Mouse (Mus musculus): ENCODE data around the gene Mcrip2.

The Mcrip2 gene

GRCm38 (mm10) chr17:25863681-25864080 is 4.9 kb downstream of the Mcrip2 start:
- no peak for DNase-seq

DNA sequence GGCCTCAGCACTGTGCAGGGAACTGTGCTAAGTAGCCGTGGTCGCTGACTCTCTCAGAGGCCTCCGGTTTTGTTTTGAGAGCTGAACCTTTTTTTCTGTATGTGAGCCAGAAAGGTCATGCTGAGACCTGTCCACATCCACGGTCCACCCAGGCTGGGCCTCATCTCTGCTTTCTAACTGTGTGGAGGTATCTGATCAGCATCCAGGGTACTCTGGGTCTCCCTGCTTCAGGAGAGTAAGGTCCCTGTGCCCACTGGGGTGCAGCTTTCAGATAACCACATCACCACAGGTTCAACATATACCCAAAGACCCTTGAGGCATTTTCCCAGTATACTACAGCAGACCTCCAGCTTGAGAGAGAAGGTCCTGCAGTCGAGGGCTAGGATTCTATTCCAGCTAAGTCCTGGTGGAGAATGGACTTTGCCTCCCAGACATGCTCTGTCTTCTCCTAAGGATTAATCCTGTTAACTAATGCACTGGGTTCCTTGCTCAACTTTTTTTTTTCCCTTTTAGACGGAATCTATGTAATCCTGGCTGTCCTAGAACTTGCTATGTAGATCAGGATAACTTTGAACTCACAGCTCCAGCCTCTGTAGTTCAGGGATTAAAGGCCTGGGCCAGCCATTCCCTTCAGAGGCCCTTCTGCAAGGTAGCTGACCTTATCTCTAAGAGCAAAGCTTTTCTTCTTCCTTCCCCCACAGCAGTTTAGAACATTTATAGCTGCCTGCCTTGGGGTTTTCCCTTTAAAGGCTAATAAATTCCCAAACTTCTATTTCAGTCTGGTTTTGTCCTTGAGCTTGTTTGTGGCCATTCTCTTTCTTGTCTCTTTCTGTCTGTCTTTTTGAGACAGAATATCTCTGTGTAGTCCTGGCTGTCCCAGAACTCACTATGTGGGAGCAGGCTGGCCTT is 6.6 kb downstream of the Mcrip2 start:
- no peak for DNase-seq

DNA sequence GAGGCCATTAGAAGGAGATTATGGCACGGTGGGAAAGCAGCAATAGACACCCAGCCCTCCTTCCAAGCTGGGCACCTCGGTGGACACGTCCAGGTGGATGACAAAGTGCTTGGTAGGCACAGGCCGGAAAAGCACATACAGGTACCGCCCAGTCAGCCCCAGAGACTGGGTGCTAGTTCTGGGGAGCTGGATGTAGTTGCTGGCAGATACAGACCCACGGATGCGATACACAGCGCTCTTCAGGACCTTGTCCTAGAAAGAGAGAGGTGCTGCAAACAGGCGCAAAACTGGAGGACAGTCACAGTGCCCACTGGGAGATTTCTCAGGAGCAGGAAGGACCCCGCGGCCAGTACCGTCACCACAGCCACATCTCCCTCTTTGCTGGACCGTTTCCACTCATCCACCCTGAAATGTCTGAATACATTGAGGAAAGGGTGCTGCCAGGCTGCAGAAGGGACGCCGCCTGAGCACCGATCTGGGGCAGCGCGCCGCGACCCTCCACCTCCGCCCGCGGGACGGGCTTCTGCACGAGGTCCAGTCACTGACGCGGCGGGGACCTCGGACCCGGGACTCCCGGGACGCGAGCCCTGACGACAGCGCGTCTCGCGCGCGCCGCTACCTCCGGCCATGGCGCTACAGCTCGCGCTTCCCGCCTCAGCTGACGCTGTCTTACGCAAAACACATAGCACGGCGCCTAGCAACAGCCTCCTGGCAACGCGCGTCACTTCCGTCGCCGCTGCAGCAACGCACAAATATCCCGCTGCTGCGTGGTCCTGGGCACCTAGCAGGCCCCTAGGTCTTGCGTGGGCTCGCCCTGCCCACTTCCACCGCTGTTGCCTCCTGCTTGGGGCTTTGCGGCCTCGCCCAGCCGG is 7.5 kb downstream of the Mcrip2 start, which contains the start of gene Wdr90:
Gene Wdr90, minus strand, starts transcription at position 670 of the 872 bp plus-strand sequence.
- peak; percentile 84 to 89 for DNase-seq

- no peak for DNase-seq
Observed at GRCm38 (mm10) chr17:25860229-25860628, 8.3 kb downstream of the Mcrip2 start.

DNA sequence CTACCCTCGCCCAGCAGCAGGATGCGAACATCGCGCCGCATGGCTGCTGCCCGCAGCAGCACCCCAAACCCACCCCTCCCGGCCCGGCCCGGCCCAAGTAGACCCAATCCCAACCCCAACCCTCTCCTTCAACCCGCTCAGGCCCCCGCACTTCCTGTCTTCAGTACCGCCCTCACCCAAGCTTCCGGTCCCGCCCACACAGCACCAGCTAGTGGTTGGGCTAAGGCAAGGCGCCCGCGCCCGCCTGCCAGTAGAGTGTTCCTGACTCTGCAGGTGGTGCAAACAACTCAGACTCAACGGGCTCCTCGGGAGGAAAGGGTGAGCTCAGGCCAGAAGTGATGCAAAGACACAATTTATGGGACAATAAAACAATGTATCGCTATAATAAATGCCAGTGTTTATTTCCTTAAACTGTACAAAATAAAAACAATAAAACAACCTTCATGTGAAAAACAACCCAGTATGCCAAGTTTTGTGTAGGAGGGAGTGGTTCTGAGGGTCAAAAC is 24.1 kb downstream of the Mcrip2 start, which contains the start of gene Rhot2:
Gene Rhot2, minus strand, starts transcription at position 456 of the 506 bp plus-strand sequence.
- DNase-seq = peak; percentile 95 to 97

- DNase-seq = no peak
Observed at GRCm38 (mm10) chr17:25843636-25844395, 24.7 kb downstream of the Mcrip2 start.

DNA sequence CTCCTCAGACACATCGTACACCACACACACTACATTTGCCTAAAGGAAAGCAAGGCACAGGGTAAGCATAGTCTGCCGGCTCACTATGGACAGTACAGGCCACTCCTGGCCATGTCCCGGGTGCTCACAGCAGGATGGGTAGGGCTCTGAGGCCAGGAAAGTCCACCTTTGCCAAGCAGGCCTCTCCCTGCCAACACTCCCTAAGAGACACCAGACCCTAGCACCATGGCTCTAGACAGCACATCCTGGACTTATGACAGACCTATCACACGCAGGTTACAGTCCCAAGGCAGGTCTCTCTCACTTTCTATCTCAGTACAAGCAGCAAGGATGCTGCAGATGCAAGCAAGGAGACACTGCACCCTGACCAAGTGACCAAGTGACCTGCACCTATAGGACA is 25.4 kb downstream of the Mcrip2 start:
- DNase-seq = no peak

- DNase-seq = no peak
Observed at GRCm38 (mm10) chr17:25842509-25842908, 26.1 kb downstream of the Mcrip2 start.

- DNase-seq = no peak
Observed at GRCm38 (mm10) chr17:25841117-25841880, 27.3 kb downstream of the Mcrip2 start, which contains the start of gene Gm20683. Gm20683 (minus strand) TSS chr17:25841763.

DNA sequence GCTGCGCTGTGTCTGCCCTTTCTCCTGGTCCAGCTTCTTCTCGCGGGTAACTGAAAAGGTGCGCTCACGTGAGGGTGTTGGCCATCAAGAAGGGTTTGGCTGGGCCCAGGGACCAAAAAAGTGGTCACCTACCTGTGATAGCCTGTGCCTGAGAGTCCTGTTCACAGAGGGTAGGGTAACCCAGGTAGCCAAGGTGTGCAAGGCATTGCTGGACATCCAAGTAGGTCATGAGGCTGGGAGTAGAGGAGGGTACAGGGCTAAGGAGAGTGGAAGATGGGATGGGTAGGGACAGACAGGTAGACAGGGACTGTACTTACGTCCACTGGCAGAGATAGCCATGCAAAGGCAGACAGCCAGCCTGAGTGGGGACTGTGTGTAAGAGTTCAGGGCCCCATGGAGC is 28.0 kb downstream of the Mcrip2 start:
- no peak for DNase-seq

DNA sequence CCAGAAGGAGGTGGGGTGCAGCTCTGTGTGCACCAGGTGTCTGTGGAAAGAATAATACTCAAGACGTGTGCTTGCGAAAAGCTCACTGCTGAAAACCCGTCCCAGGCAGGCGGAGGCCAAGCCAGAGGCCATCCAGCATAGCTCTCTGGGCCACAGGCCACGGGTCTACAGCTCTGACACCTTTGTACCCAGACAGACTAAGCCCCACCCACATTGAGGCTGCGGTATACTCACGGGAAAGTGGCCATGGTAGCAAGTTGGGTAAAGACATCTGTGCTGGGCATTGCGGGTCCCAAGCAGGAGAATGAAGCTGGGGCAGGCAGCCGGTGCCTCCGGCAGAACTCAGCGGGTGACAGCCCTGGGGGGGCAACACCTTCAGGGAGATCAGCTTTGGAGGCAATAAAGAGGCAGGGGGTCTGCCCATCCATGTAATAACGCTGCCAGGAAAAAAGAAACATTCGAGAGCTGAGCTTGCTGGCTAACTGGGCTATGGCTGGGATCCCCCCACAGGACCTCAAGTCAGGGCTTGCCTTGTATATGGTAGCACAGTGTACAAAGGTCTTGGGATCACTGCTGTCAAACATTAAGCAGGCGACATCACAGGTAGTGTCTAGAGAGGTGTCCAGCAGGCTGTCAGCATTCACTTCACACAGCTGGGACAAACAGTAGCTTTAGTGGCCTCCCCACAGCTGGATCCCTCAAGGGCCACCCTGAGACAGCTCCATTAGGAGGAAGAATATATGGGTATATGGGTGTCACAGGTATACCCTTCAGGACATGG is 28.9 kb downstream of the Mcrip2 start:
- DNase-seq = no peak

DNA sequence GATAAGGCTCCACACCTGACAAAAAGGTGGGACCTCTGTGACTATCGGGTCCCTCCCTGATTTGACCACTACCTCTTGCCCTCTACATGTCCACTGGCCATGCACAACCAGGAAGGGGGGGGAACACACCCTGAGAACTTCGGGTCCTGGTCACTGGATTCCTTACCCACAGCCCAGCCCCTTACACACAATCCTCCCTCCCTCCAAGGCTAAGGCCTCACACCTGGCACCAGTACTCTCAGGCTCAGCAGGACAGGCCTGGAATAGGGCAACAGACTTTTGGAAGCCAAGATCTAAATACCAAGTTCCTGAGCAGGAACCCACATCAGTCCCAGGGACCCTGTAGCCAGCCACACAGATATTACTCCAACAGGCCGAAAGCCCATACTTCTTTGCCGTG is 29.7 kb downstream of the Mcrip2 start:
- DNase-seq = peak in 1 of 2 experiments; percentile 3

DNA sequence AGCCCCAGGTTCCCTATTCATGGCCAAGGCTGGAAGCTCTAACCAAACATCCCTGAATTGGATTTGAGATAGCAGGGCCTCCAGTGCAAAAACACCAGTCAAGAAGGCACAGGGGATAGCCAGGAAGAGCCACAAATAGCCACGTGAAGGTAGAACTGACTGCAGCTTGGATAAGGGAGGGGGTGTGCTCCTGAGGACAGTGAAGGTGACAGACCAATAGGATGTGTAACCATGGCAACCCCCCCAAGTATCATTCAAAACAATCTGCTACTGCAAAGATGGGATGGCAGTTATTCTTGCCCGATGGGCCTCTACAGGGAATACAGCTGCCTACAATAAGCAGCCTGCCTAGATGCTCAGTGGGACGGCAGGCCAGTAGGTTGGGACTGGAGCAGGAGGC is 31.0 kb downstream of the Mcrip2 start:
- DNase-seq = no peak

DNA sequence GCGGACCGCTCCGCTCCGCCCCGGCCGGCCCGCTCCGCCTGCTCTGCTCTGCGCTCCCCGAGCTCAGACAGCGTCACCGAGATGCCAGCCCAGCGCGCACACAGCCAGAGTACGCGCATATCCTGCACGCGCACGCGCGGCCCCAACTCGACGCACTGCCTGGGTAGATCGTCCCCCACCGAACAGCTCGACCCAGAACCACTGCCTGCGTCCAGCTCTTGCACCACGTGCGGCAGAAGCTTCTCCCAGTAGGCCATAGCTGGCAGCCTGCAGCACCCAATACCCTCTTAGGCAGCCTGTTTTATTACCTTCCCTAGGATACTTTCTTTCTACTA is 31.5 kb downstream of the Mcrip2 start, which contains the start of gene Rhbdl1:
Gene Rhbdl1, minus strand, starts transcription at position 220 of the 335 bp plus-strand sequence.
- DNase-seq = no peak

- peak in 1 of 2 experiments; percentile 36 for DNase-seq
Observed at GRCm38 (mm10) chr17:25836397-25837075, 32.0 kb downstream of the Mcrip2 start.

- DNase-seq = peak in 1 of 2 experiments; percentile 13
Observed at GRCm38 (mm10) chr17:25835816-25836215, 32.7 kb downstream of the Mcrip2 start.

DNA sequence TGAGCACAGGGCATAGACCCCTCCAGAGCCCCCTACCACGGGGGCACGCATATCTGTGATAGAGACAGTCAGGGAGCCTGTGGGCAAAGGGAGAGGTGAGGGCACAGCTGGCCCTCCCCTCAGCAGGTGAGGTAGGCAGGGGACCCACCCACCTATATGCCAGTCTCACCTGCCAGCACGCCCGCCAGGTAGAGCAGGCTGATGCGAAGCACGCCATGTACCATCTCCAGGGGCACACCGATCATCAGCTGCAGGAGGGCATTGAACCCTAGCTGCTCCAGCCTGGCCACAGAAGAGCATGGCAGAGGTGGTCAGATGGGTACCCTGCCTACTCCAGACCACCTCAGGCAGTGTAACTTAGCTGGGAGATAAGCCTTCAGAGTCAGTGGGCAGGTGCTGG is 33.3 kb downstream of the Mcrip2 start:
- no peak for DNase-seq

DNA sequence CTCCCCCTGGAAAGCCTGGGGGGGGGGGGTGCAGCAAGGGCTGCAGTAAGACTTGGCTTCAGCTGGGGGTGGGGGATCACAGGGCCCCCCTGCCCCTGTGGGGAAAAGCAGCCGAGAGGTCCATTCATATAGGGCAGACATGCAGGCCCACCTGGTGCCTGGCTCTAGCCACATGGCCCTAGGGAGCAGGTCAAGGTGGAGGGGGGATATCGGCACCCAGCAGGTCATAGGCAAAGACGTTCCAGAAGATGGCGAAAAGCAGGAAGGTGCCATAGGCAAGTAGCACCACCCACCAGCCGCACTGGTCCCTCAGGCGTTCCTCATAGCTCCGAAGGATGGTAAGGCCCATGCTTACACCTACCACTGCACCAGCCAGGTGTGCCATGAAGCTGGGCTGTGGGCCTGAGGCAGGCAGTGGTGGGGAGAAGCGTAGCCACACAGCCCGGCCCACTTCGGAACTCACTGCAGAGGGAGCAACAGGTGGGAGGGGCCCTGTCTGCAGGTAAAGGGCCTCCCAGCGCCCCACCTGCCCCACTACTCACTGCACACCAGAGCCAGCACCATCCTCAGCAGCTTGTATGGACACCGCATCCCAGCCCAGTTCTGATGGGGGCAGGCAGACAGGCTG is 33.9 kb downstream of the Mcrip2 start:
- DNase-seq = peak in 1 of 2 experiments; percentile 25

GRCm38 (mm10) chr17:25833961-25834594 is 34.5 kb downstream of the Mcrip2 start:
- peak in 1 of 2 experiments; percentile 19 for DNase-seq

Data from thymus, adult 18-20 months (tissue).